Mouse (Mus musculus) C2C12 (cell line): ENCODE measurements at regions not wholly inside any gene's neighbourhood (a gene's known extent, or its start where the extent isn't known, plus 50 kb on each side); places are given as distances from the start of the nearest gene placed in this dataset.

Experiments
- H3K27me3 ChIP-seq: one replicate; pipeline ENCODE4 v1.6.1; 2011; ENCODE audit not compliant: control insufficient read depth, insufficient read depth, insufficient read length
- H3K36me3 ChIP-seq: one replicate; pipeline ENCODE4 v1.6.1; 2011; ENCODE audit not compliant: control insufficient read depth, insufficient read depth
- H3K4me3 ChIP-seq: one replicate; pipeline ENCODE4 v1.5.1; 2011; ENCODE audit warnings: mild to moderate bottlenecking, control low read depth; ENCODE audit not compliant: poor library complexity, insufficient read depth, severe bottlenecking
- H3K79me2 ChIP-seq: one replicate; pipeline ENCODE4 v1.6.1; 2011; ENCODE audit not compliant: control insufficient read depth, insufficient read depth
- H3K79me3 ChIP-seq: one replicate; pipeline ENCODE4 v1.6.1; 2011; ENCODE audit warnings: low read depth, control low read depth
- H3ac ChIP-seq: one replicate; pipeline ENCODE3; 2011; ENCODE audit warnings: low read depth; ENCODE audit not compliant: control insufficient read depth, insufficient read length
- CEBPB ChIP-seq: IDR thresholded peaks from one replicate; pipeline ENCODE4 v1.6.1; 2011; ENCODE audit warnings: low read depth, mild to moderate bottlenecking, control low read depth, moderate library complexity
- CTCF ChIP-seq: IDR thresholded peaks from one replicate; pipeline ENCODE4 v1.5.1; 2011; ENCODE audit not compliant: control insufficient read depth, insufficient read depth, insufficient read length
- FOSL1 ChIP-seq: IDR thresholded peaks from one replicate; pipeline ENCODE4 v1.8.0; 2011; ENCODE audit warnings: mild to moderate bottlenecking, low read length; ENCODE audit not compliant: poor library complexity, insufficient read depth, severe bottlenecking
- MAX ChIP-seq: IDR thresholded peaks from one replicate; pipeline ENCODE4 v1.6.1; 2011; ENCODE audit warnings: mild to moderate bottlenecking, control low read depth
- MYOD1 ChIP-seq: IDR thresholded peaks from one replicate; pipeline ENCODE4 v1.6.1; 2011; ENCODE audit warnings: low read depth; ENCODE audit not compliant: control insufficient read depth, insufficient read length
- MYOG ChIP-seq: IDR thresholded peaks from one replicate; pipeline ENCODE4 v1.6.1; 2011; ENCODE audit not compliant: control insufficient read depth, insufficient read length; ENCODE audit errors: extremely low read depth
- USF1 ChIP-seq: IDR thresholded peaks from one replicate; pipeline ENCODE4 v1.6.1; 2011; ENCODE audit warnings: low read depth, mild to moderate bottlenecking, control low read depth, moderate library complexity

DNA sequence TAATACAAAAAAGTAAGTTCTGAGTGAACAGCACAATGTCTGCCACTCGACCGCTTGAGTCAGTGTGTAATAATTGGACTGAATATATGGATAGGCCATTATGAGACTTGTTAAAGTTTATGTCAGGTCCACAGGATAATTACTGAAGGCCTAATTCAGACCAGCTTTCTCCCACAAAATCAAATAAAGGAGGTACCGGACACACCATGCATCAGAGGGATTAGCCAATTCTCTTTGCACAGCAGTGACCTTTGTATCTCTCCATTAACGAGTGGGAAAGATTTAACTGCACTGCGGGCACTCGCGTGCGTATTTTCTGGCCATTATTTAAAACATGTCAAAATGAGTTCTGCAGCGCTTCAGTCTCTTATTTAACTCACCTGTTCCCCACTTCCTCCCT is 836.4 kb upstream of the Adgrl2 start:
- Histone ChIP-seq H3K79me2 (no peaks in the 10 kb centered on the region), H3ac (no peak overlapping the region), H3K36me3 (no peaks in the 10 kb centered on the region), H3K79me3 (no peaks in the 10 kb centered on the region), H3K4me3 (no peak overlapping the region), H3K27me3 (no peaks in the 10 kb centered on the region)
- TF ChIP-seq MAX: no peak
- no peak for TF ChIP-seq MYOD1
- TF ChIP-seq USF1: no peak

- Histone ChIP-seq H3K79me3 (no peaks in the 10 kb centered on the region), H3K4me3 (no peak overlapping the region), H3K79me2 (no peaks in the 10 kb centered on the region), H3K36me3 (no peaks in the 10 kb centered on the region), H3K27me3 (no peaks in the 10 kb centered on the region), H3ac (no peak overlapping the region)
- no peak for TF ChIP-seq MAX
- no peak for TF ChIP-seq MYOG
- TF ChIP-seq CTCF: no peak
- no peak for TF ChIP-seq USF1
- no peak for TF ChIP-seq CEBPB
- TF ChIP-seq FOSL1: no peak
- TF ChIP-seq MYOD1: no peak
Measured at GRCm38 (mm10) chr3:149820670-149821069, 830.3 kb upstream of the Adgrl2 start.

DNA sequence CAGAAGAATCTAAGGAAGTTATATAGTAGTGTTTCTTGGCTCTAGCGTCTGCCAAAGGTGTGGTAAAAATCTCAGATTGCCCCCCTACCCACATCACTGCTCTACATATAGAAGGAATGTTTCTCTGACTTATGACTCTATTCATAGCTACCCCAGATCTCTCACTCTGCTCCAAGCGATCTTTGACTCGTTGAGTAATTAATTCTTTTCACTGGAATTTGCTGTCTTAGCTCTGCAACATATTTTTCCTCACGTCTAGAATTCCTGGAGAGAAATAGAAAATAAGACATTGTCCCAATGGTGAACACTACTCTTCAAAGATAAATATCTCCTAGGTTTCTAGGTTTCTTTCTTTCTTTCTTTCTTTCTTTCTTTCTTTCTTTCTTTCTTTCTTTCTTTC is 829.5 kb upstream of the Adgrl2 start:
- Histone ChIP-seq H3K36me3 (no peaks in the 10 kb centered on the region), H3ac (no peak overlapping the region), H3K27me3 (no peaks in the 10 kb centered on the region), H3K79me2 (no peaks in the 10 kb centered on the region), H3K79me3 (no peaks in the 10 kb centered on the region), H3K4me3 (no peak overlapping the region)
- TF ChIP-seq FOSL1 (no peak), CTCF (no peak), USF1 (no peak), MAX (no peak), MYOD1 (no peak), MYOG (no peak), CEBPB (no peak)

DNA sequence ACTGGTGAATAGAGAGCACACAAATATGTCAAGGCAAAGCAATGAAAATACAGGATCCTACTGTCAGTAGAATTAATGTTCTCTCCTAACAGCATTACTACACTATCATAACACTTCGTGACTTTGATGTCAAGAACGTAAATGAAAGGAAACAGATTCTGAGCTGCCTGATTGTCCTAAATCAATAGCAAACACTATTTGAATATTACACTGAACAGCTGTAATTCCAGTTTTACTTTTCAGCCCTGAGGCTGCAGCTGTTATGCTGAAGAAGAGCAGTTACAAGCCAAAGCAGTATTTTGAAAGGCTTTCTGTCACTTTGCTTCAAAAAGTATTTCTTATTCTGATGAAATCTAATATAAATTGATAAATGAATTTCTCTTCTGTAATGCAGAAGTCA is 828.7 kb upstream of the Adgrl2 start:
- Histone ChIP-seq H3K79me2 (no peaks in the 10 kb centered on the region), H3K27me3 (no peaks in the 10 kb centered on the region), H3K36me3 (no peaks in the 10 kb centered on the region), H3ac (no peak overlapping the region), H3K4me3 (no peak overlapping the region), H3K79me3 (no peaks in the 10 kb centered on the region)
- TF ChIP-seq MYOG: no peak
- TF ChIP-seq MAX: no peak
- TF ChIP-seq CTCF: no peak
- TF ChIP-seq USF1: no peak
- no peak for TF ChIP-seq MYOD1
- TF ChIP-seq CEBPB: no peak
- TF ChIP-seq FOSL1: no peak

DNA sequence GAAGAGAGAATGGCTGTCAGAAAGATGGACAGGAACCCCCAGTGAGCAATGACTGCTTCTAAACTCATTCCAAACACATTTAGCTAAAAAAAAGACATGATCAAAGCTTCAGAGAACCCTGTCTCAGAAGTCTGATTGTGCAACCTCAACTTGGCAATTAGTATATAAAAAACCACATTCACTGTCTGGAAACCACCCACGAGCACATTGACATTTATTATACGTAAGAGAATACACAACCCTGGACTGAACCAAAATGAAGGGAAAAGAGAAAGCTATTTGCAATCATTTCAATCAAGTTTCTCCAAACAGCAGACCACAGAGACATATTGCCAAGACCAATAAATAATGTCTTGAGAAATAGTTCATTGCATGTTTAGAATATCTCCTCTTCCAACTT is 820.7 kb upstream of the Adgrl2 start:
- no peaks in the 10 kb centered on the region for H3K27me3 ChIP-seq
- no peak overlapping the region for H3K4me3 ChIP-seq
- H3K79me3 ChIP-seq: no peaks in the 10 kb centered on the region
- no peak overlapping the region for H3ac ChIP-seq
- TF ChIP-seq MYOD1 (no peak), USF1 (no peak), MAX (no peak), FOSL1 (no peak), CTCF (no peak), CEBPB (no peak), MYOG (no peak)
- no peaks in the 10 kb centered on the region for H3K36me3 ChIP-seq
- H3K79me2 ChIP-seq: no peaks in the 10 kb centered on the region

GRCm38 (mm10) chr3:149805345-149805744 is 815.0 kb upstream of the Adgrl2 start:
- H3K36me3 ChIP-seq: no peaks in the 10 kb centered on the region
- no peak for TF ChIP-seq CEBPB
- TF ChIP-seq MYOG: no peak
- no peak for TF ChIP-seq CTCF
- TF ChIP-seq MYOD1: no peak
- TF ChIP-seq USF1: no peak
- no peak for TF ChIP-seq FOSL1
- TF ChIP-seq MAX: no peak
- no peaks in the 10 kb centered on the region for H3K27me3 ChIP-seq
- H3K4me3 ChIP-seq: no peak overlapping the region
- no peaks in the 10 kb centered on the region for H3K79me3 ChIP-seq
- H3K79me2 ChIP-seq: no peaks in the 10 kb centered on the region
- H3ac ChIP-seq: no peak overlapping the region
